Mouse (Mus musculus): ENCODE results near the gene Bmper. TPM values are rescaled to one million over a fixed set of nuclear protein-coding genes. Genes with fewer than 3 reads are reported as not detected.

Gene Bmper
- total RNA-seq, 2 experiments from 2014 or later: not detected

DNA sequence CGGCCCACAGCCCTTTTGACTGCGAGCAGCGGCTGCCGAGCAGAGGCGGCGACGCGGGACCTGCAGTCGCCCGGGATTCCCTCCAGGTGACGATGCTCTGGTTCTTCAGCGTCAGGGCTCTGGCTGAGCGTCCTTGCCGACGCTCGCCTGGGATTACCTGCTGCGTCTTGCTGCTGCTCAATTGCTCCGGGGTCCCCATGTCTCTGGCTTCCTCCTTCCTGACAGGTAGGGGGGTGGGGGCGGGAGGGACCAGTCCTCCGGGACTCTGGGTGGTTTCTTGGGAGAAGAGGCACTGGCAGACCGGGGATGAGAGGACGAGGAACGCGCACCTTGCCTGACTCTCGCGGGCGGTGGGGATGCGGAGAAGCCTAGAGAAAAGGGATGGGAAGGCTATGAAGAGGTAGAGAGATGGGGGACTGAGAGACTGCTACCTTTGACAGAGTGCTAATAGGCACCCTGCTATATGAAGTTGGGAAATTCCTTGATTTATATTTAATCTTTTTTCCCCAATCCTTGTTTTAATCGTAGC lies 737 bp downstream of the Bmper start:
- ATAC-seq (replicated peaks; ENCODE audit: low FRiP score, low TSS enrichment, poor library complexity, severe bottlenecking): peak; percentile 39; the same call in 1 of the 2 replicates

DNA sequence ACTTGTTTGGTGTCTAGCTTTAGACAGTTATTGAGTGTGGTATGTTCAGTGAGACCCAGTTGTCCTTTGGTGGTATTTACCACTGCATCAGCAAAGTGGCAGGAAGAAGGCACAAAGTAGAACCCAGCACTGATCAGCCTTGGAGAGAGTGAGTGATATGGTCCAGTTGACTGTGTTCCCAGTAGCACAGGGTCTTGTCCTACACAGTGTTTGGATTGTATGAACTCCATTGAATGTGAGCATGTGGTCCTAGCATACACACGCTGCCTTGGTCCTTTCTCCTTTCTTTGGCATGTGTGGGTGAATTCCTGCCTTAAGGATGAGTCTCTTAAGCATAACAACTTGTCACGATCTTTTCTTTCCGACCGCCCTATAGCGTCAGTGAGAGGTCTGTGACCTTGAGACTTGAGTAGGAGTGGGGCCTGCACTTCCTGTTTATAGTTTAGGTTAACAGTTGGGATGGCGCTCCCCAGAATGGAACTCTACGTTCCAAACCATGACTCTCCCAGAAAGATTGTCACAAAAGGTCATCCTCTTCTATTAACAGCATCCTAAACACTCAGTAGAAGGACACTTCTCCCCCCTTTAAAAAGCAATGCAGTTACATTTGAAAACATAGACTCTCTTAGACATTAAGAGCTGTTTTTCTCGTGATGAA lies 10.7 kb downstream of the Bmper start:
- ATAC-seq (replicated peaks; ENCODE audit: low FRiP score, low TSS enrichment, poor library complexity, severe bottlenecking): no peak

DNA sequence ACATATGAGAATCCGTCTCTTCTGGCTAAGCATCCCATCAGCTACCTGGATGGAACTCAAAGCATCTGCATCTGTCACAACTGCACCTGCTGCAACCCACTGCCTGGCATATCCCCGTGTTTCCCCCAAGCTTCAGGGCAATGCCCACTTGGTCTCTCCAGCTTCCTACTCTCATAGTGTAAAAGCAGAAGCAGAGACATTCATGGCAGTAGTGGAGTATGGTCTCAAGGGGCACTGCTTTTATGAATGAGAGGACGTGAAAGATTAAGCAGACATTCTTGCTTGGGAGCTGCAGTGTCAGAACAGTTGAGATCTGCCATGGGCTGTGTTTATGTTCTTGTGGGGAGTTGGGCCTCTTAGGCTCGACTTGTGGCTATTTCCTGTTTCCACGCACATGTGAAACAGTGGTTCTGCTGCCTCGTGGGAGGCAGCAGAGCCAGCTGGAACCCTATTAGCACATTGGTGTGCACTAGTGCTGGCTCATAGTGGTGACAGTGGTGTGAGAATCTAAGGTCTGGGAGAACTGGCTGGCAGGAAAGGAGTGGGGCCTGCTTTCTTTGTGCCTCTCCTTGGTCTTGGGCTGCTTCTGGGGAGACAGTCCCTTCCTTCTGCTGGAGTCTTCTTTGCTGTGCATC lies 12.6 kb downstream of the Bmper start:
- no peak for ATAC-seq (replicated peaks; ENCODE audit: low FRiP score, low TSS enrichment, poor library complexity, severe bottlenecking)

DNA sequence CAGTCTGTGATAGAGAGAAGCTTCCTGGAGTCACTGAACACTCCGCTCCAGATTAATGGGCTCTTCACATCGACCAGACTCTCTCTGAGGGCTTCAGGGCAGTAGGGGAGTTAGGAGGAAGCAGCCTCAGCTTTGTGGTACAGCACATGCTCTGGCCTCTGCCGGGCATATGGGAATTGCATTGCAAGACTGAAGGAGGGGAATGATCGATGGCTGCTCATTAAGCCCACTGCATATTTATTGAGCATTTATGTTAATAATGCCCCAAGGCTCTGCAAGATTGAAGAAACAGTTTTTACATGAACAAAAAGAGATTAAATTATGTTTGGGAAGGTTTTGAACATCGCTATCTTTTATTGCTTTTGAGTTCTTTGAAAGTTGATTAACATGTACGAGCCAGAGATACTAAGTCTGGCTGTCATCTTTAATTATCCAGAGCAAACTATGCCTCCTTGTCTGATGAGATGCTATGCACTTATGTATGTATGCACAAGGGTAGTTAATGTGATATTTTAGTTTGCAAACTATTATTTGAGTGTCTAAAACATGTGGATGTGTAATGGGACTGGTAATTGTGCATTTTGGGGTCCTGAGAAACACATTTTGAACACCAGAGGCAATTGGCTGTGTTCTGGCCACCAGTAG lies 13.9 kb downstream of the Bmper start:
- ATAC-seq (replicated peaks; ENCODE audit: low FRiP score, low TSS enrichment, poor library complexity, severe bottlenecking): no peak

DNA sequence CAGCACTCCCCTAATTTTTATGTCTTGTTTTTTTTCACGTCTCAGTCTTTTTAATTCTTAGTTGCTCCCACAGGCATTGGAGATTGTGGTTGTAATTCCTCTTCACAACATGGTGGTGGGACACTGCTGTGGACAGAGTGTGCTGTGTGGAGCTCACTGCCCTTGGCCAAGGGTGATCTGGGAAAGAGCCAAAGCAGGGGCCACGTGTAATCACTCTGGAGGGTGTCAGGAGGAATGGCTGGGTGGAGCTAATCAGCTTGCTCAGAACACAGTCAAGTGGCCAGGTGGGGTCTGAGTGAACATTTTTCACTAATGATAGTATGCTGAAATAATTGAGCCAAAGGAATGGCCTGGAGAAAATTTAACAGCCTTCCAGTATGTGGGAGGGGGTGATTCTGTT lies 16.1 kb downstream of the Bmper start:
- ATAC-seq (replicated peaks; ENCODE audit: low FRiP score, low TSS enrichment, poor library complexity, severe bottlenecking): no peak

DNA sequence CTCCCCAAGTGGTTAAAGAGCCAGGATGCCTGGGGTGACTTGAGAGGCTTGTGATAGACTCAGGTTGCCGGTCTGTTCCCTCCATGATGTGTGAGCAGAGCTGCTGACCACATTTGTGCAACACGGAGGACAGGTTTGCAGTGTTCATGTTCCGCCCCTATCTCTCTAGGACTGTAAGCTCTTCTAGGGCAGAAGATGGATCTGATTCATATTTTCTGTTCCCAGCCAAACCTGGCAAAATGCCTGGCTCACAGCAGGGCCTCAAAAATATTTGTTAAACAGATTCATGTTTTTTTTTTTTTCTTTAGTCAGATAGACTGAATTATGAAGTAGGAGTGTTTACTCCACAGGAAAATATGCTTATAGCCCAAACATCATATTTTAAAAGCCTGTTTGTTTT lies 20.0 kb downstream of the Bmper start:
- ATAC-seq (replicated peaks; ENCODE audit: low FRiP score, low TSS enrichment, poor library complexity, severe bottlenecking): no peak

DNA sequence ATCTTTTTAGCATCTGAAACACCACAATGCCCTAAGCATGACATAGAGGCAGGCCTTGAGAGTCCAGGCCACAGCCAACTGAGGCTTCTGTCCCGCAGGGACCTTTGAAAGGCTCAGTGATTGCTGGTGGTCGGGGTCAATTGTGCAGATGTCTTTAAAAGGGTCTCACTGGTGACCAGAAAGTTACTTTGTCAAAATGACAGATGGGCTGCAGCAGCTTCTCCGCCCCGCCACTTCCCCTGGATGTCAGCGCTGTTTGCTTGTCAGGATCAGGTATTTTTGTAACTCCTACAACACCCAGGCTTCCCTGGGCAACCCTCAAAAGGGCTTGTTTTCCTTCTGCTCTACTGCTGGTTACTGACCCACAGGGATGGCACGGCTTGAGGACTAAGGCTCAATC lies 21.0 kb downstream of the Bmper start:
- no peak for ATAC-seq (replicated peaks; ENCODE audit: low FRiP score, low TSS enrichment, poor library complexity, severe bottlenecking)

DNA sequence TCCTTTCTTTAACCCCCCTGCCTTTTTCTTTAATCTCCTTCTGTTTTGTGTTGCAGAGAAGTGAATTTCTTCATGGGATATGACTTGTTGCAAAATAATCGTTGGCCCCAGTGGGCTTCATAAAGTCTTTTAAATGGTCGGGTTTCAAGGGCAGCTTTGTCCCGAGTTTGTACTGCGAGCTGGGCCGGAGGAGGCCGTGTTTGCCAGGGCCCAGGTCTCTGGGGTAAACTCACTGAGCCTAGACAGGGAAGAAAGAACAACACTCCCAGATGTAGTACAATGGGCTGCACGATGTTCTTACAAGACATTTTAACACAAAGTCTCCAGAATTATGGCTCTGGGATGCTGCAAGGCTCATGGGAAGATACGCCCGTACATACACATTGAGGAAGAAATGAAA lies 23.5 kb downstream of the Bmper start:
- no peak for ATAC-seq (replicated peaks; ENCODE audit: low FRiP score, low TSS enrichment, poor library complexity, severe bottlenecking)

DNA sequence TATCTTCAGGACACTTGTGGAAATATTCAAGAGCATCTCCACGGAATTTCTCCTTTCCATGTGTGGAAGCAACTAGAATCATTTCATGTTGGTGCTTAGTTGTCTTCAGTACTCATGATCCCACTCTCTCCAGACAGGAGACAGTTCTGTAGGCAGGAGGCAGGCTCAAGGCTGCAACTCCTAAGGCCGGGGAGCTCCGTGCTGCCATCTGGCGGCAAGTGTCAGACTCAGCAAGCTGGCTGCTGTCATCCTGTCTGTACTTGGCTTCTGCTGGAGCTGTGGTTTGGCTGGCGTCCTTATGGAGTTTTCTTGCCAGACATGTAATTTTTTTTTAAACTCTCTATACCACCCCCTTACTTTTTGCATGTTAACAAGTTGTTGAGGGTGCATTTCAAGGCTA lies 27.1 kb downstream of the Bmper start:
- ATAC-seq (replicated peaks; ENCODE audit: low FRiP score, low TSS enrichment, poor library complexity, severe bottlenecking): peak; percentile 91

DNA sequence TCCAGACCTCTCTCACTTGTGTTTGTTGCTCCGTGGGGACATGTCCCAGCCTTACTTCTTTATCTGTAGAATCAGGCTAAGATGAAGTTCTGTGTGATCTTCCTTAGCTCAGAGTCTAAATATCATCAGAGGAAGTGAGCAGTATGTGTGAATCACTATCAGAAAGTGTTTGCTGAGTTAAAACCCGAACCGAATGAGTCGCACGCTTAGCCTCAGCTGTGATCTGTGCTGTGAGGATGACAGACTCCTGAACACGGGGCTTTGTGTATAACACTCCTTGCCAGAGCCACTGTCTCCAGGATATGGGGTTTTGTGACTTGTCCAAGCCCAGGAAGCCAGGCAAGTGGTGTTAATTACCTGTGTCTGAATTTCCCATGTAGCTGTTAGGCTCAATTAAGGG lies 28.1 kb downstream of the Bmper start:
- ATAC-seq (replicated peaks; ENCODE audit: low FRiP score, low TSS enrichment, poor library complexity, severe bottlenecking): no peak

DNA sequence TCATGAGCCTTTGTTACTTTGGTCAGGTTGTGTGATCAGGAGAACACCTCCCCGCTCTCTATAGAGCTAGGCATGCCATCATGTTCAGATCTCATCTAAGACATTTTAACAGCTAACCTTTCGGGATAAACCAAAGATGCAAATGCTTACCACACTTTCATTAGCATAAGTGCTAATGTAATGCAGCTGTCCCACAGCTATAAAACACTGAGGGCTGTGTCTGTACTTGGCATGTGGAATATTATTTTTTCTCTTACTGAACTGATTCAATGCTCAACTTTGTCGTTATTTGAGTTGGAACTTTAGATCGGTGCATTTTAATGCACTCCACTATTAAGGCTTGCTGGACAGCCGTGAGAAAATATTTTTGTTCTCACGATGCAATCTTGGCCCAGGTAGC lies 30.7 kb downstream of the Bmper start:
- ATAC-seq (replicated peaks; ENCODE audit: low FRiP score, low TSS enrichment, poor library complexity, severe bottlenecking): no peak

DNA sequence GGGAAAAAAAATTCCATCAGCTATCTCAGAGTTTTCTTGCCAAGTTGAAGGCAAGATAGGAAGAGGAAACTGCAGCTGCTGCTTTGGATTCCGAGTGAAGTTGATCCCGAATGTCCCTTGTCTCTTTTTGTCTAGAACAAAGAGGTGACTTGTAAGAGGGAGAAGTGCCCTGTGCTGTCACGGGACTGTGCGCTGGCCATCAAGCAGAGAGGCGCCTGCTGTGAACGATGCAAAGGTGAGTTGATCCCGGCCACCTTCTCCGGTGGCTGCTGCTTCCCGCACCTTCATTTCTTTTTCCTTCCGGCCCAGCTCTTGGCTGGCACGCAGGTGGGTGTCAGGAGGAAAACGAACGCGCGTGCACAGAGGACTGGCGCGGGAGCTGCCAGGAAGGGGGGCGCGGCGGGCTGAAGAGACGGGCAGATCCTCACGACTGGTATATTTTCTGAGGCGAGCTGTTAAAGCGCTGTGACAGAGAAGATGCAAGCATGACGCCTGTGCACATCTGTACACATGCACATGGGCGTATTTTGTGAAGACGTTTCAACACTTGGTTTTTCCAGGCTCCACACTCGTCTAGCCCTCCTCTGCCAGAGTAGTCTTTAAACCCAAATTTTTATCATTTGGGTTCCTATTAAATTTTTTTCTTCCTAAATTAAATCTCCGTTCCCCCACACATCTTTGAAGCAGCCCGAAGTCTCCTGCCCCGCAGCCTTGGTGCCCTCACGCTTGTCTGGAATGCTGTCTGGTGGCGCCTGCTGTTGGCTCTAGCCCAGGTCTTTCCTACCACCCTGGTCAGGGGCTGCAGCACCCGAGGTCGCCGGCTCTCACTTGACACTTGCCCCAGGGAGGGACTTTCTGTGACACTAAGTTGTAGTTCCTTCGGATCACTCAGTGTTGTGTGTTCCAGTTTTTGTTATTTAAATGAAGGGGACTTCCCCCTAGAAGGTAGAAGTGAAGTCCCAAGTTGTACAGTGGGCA lies 31.6 kb downstream of the Bmper start:
- no peak for ATAC-seq (replicated peaks; ENCODE audit: low FRiP score, low TSS enrichment, poor library complexity, severe bottlenecking)

DNA sequence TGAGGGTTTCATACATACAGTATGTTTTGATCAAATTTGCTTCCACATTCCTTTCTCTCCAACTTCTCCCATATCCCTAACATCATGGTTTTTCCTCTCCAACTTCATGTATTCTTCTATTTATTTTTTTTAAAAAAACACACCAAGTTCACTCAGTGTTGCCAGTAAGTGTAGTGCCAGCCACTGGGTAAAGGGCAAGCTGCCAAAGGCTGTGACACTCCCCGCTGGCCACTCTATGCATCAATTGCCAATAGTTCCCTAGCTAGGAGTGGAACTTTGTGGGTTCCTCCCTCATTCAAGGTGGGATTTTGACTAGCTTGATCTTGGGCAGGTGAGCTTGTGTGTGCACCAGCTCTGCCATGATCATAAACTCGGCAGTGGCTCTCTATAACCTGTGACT lies 33.0 kb downstream of the Bmper start:
- no peak for ATAC-seq (replicated peaks; ENCODE audit: low FRiP score, low TSS enrichment, poor library complexity, severe bottlenecking)

DNA sequence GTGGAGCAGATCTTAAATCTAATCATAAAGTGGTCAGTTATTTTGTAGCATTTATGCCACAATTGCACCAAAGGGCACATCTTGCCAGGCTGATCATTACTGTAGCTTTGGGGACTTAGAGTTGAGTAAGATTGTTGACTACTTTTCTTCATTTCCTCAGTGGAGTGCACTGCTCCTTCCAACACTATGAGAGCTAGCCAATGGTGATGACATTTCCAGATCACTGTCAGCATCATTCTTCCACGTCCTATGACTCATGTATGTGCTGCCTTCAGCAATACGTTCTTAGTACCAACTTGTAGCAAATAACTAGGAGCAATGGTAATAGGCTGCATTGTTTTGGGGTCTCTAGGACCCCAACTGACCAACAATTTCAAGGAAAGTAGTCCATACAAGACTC lies 33.7 kb downstream of the Bmper start:
- no peak for ATAC-seq (replicated peaks; ENCODE audit: low FRiP score, low TSS enrichment, poor library complexity, severe bottlenecking)

DNA sequence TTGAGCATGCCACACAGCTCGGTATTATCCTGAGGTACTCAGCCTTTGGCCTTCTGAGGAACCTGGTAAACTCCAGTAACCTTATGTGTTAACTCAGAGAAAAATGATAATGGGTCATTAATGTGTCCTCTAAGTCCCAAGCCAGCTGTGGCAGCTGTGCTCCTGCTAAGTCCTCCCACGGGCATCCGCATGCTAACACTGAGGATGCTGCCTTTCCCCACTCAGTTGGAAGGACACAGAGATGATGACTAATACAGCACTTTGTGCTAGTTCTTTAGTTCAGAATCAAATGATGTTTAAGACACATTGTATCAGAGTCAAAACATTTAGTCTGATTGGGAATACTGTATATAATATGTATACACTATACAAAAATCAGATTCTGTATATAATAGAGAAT lies 39.0 kb downstream of the Bmper start:
- no peak for ATAC-seq (replicated peaks; ENCODE audit: low FRiP score, low TSS enrichment, poor library complexity, severe bottlenecking)

DNA sequence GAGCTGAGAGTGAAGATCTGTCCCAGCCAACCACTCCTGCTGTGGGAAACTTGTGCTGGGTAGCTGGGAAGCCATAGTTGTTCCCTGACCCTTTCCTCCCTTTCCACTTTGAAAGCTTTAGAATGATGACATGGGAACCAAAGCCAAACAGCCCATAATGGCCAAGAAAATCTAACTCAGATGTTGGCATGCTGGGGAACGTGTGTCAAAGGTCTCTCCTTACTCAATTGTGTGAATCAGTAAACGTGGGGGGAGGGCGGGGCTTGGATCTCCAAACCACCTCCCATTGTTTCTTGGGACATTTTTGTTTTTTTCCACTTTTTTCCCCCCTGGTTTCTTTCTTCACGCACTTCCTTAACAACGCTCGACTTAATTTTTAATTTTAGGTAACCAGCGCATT lies 40.0 kb downstream of the Bmper start:
- no peak for ATAC-seq (replicated peaks; ENCODE audit: low FRiP score, low TSS enrichment, poor library complexity, severe bottlenecking)

DNA sequence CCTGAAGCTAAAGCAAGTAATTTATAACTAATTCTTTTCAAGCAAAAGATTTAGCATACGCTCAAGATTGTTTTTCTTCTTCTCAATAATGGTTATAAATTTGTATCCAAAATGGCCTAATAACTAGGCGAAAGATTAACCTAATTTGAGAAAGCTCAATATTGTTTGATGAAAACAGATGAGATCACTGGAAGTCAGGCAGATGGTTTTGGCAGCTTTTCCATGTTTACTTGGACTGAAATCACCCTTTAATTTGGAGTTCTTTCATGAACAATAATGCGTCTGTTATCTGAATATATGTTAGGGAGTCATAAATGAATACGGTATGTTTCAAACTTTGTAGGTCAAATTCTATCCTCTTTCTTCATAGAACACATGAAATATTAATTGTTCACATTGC lies 41.6 kb downstream of the Bmper start:
- ATAC-seq (replicated peaks; ENCODE audit: low FRiP score, low TSS enrichment, poor library complexity, severe bottlenecking): no peak

DNA sequence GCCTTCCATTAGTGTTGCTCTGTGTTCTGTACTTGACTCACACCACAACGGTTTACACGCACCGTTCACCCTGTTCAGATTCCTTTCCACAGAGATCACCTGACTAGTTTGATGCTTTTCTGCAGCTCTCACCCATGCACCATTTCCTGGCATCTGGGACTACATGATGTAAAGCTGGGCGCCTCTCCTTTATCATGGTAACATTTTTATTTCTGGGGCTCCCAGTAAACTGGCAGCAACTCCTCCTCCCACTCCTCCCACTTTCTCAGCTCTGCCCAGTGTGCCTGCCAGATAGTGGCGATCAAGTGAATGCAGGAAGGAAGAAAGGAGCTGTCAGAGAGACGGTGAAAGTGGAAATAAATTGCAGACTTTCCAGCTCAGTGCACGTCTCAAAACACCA lies 45.7 kb downstream of the Bmper start:
- ATAC-seq (replicated peaks; ENCODE audit: low FRiP score, low TSS enrichment, poor library complexity, severe bottlenecking): peak; percentile 91

DNA sequence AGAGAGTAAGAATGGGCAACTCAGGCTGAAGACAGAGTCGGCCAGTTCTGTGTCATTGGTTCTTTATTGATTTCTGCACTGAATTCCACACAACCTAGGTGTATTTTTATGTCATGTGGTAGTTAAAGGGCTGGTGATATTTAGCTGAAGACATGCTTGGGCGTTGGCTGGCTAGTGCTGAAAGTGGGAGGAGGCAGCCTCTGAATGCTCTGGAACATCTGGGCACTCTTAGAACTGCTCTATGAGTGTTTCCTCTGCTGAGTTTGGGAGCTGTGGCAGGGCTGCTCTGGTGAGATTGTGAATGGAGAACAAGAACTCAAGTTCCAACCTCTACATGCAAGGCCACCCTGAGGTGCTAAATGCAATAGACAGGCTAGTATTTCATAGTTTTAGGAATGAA lies 46.2 kb downstream of the Bmper start:
- peak; percentile 73 for ATAC-seq (replicated peaks; ENCODE audit: low FRiP score, low TSS enrichment, poor library complexity, severe bottlenecking)

DNA sequence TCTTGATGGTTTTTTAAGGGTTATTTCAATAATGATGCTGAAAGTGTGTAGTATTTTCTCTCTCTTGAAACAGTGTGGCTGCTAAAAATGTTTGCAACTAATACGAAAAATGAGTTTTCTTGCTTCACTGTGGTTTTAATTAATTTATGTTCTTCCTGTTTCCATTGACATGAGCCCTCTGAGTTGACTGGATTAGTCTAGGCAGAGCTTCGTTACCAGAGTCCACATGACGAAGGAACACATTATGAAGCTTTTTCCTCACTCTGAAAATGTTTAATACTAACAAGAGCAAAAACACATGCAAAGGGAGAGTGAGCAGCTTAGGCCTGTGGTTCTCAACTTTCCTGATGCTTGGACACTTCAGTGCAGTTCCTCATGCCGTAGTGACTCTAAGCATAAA lies 53.4 kb downstream of the Bmper start:
- ATAC-seq (replicated peaks; ENCODE audit: low FRiP score, low TSS enrichment, poor library complexity, severe bottlenecking): no peak

Measured in megakaryocyte-erythroid progenitor cell, adult 5-6 weeks (primary cell).